Mouse (Mus musculus) kidney, adult 2 months (tissue): ENCODE results near the gene Krt1.

Source experiments
- CTCF ChIP-seq: fragments of 200-500 bp; conservative IDR thresholded peaks from 2 replicates; pipeline ENCODE4 v1.5.1; 2011; ENCODE audit warnings: low read depth, mild to moderate bottlenecking, control low read depth, low read length, moderate library complexity, mixed read lengths; ENCODE audit not compliant: insufficient read depth, insufficient read length
- POLR2A ChIP-seq: fragments of 200-500 bp; IDR thresholded peaks from one replicate; pipeline ENCODE4 v1.6.1; 2011; ENCODE audit warnings: low read depth, low read length, control low read depth

GRCm38 (mm10) chr15:101869431-101869830 lies 18.8 kb upstream of the Krt1 start, which contains the start of gene Krt77:
- TF ChIP-seq POLR2A, result no peak
- TF ChIP-seq CTCF, result no peak
